Mouse (Mus musculus): ENCODE data around the gene Mapk14.

GRCm38 (mm10) chr17:28690776-28691686 lies at the start of gene Mapk14:
- TF ChIP-seq CTCF (IDR thresholded peaks at IDR 0.05; ENCODE audit: borderline replicate concordance, control insufficient read depth, extremely low read depth, insufficient read depth, low read length, poor library complexity): peak; percentile 89
- peak; percentile 99 for TF ChIP-seq POLR2A (IDR thresholded peaks at IDR 0.05; ENCODE audit: control insufficient read depth, extremely low read depth, insufficient read depth, low read length, poor library complexity)
